Mouse (Mus musculus) heart, adult 2 months (tissue): ENCODE data around the gene St8sia4. TPM values are rescaled to one million over a fixed set of nuclear protein-coding genes. Genes with fewer than 3 reads are reported as not detected.
A peak's percentile ranks its signal among the peaks of the same experiment; 100 is the strongest.

ENCODE experiments used
- DNase-seq, 2 experiments: peaks; one replicate each; pipeline ENCODE4 v3.0.0; 2021
- H3K27ac ChIP-seq: fragments of 200-600 bp; 2 replicates; pipeline ENCODE4 v1.8.1; 2022
- H3K27me3 ChIP-seq: fragments of 200-500 bp; 2 replicates; pipeline ENCODE4 v1.6.1; 2012; ENCODE audit warnings: mild to moderate bottlenecking, low read length, inconsistent platforms, mixed read lengths; ENCODE audit not compliant: control insufficient read depth, insufficient read depth
- H3K36me3 ChIP-seq: fragments of 200-500 bp; 2 replicates; pipeline ENCODE4 v1.6.1; 2012; ENCODE audit warnings: low read length, inconsistent platforms; ENCODE audit not compliant: control insufficient read depth, insufficient read depth
- H3K4me1 ChIP-seq: fragments of 200-500 bp; 2 replicates; pipeline ENCODE4 v1.6.1; 2011; ENCODE audit warnings: low read length; ENCODE audit not compliant: control insufficient read depth, insufficient read depth
- H3K4me3 ChIP-seq: fragments of 200-600 bp; 2 replicates; pipeline ENCODE4 v1.8.1; 2022
- H3K79me2 ChIP-seq: fragments of 200-500 bp; replicated peaks from 2 replicates; pipeline ENCODE4 v1.6.1; 2012; ENCODE audit warnings: mild to moderate bottlenecking, inconsistent platforms, low read length, moderate library complexity, mixed read lengths; ENCODE audit not compliant: control insufficient read depth, insufficient read depth
- H3K9ac ChIP-seq: fragments of 200-500 bp; 2 replicates; pipeline ENCODE4 v1.6.1; 2012; ENCODE audit warnings: low read depth, mild to moderate bottlenecking, control low read depth, inconsistent platforms, low read length, mixed read lengths
- CTCF ChIP-seq: fragments of 200-600 bp; IDR thresholded peaks from 2 replicates; pipeline ENCODE4 v1.8.1; 2022; ENCODE audit warnings: antibody characterized with exemption, mild to moderate bottlenecking, moderate library complexity
- EP300 ChIP-seq: fragments of 200-500 bp; IDR thresholded peaks from 2 replicates; pipeline ENCODE4 v1.6.1; 2011; ENCODE audit warnings: low read depth, low read length, control low read depth; ENCODE audit not compliant: insufficient read depth
- POLR2A ChIP-seq: fragments of 200-500 bp; IDR thresholded peaks from 2 replicates; pipeline ENCODE4 v1.6.1; 2011; ENCODE audit warnings: mild to moderate bottlenecking, low read depth, low read length, control low read depth; ENCODE audit not compliant: insufficient read depth
- WGBS: fragments of 180-500 bp; shearing (Covaris S2); methylation state at CpG from one replicate; pipeline ENCODE4 v1.1.7; 2018; 5-methylcytosine and 5-hydroxymethylcytosine counted together
- intact Hi-C: fragments of 180-260 bp; cut with DNase I; formaldehyde crosslinking; loops from one replicate; pipeline ENCODE4 v1.15.1; 2025
- polyA plus RNA-seq: library from polyadenylated mRNA; depleted of rRNA; stranded (reverse); fragments of >200 nt; gene quantifications from 2 replicates; pipeline ENCODE4 v1.2.3, GENCODE M21; 2012
- total RNA-seq, 2 experiments: library from RNA; stranded (reverse); gene quantifications; 2 replicates each; pipeline ENCODE4 v1.2.3; 2021

St8sia4 gene
- total and polyA plus RNA-seq, 3 experiments: 1.5 to 7.1 (median 5.7) TPM

GRCm38 (mm10) chr1:95618125-95618524 is 49.2 kb downstream of the St8sia4 start:
- no peak overlapping the region for H3K9ac ChIP-seq
- 34% methylated on average over 3 of the region's 3 CpGs for WGBS
- H3K27me3 ChIP-seq: no peaks in the 10 kb centered on the region
- H3K36me3 ChIP-seq: peaks cover 2% of the 10 kb centered on the region; the same call in 1 of the 2 replicates
- H3K79me2 ChIP-seq: no peaks in the 10 kb centered on the region
- intact Hi-C loops: loop anchor here (1.0 to 10.0 kb wide), 4 partner anchors 36 to 164 kb away; no protein-coding TSS in a partner anchor
- peak overlapping the region; percentile 72 for H3K27ac ChIP-seq
- H3K4me1 ChIP-seq: no peaks in the 10 kb centered on the region; the same call in 1 of the 2 replicates
- no peak for DNase-seq
- peak overlapping the region; percentile 8 for H3K4me3 ChIP-seq
- TF ChIP-seq EP300 (no peak), POLR2A (no peak), CTCF (no peak)

GRCm38 (mm10) chr1:95610017-95610416 is 57.4 kb downstream of the St8sia4 start:
- Histone ChIP-seq H3K27ac (no peak overlapping the region), H3K4me1 (no peaks in the 10 kb centered on the region; the same call in 1 of the 2 replicates), H3K79me2 (no peaks in the 10 kb centered on the region), H3K27me3 (no peaks in the 10 kb centered on the region), H3K4me3 (no peak overlapping the region), H3K36me3 (no peaks in the 10 kb centered on the region), H3K9ac (no peak overlapping the region)
- WGBS: 68% methylated on average over 2 of the region's 2 CpGs
- intact Hi-C loops: loop anchor here (10.0 kb wide), 1 partner anchor 155 kb away; no protein-coding TSS in a partner anchor
- TF ChIP-seq CTCF (no peak), EP300 (no peak), POLR2A (no peak)
- no peak for DNase-seq

GRCm38 (mm10) chr1:95609045-95609444 is 58.3 kb downstream of the St8sia4 start:
- TF ChIP-seq CTCF (no peak), EP300 (no peak), POLR2A (no peak)
- Histone ChIP-seq H3K9ac (no peak overlapping the region), H3K4me1 (no peaks in the 10 kb centered on the region; the same call in 1 of the 2 replicates), H3K36me3 (no peaks in the 10 kb centered on the region), H3K27ac (no peak overlapping the region), H3K79me2 (no peaks in the 10 kb centered on the region), H3K4me3 (no peak overlapping the region), H3K27me3 (no peaks in the 10 kb centered on the region)
- WGBS: 87% methylated on average over 5 of the region's 5 CpGs
- intact Hi-C loops: no loop called here
- DNase-seq: no peak

- H3K27me3 ChIP-seq: no peaks in the 10 kb centered on the region
- no peak overlapping the region for H3K27ac ChIP-seq
- no peaks in the 10 kb centered on the region for H3K79me2 ChIP-seq
- H3K36me3 ChIP-seq: no peaks in the 10 kb centered on the region
- no peak overlapping the region for H3K4me3 ChIP-seq
- intact Hi-C loops: no loop called here
- no peak for TF ChIP-seq EP300
- no peak for TF ChIP-seq POLR2A
- TF ChIP-seq CTCF: no peak
- H3K9ac ChIP-seq: no peak overlapping the region
- no peak for DNase-seq
- WGBS: 55% methylated on average over 2 of the region's 2 CpGs
- no peaks in the 10 kb centered on the region; the same call in 1 of the 2 replicates for H3K4me1 ChIP-seq
Observed at GRCm38 (mm10) chr1:95605458-95605857, 61.9 kb downstream of the St8sia4 start.

GRCm38 (mm10) chr1:95598108-95598507 is 69.3 kb downstream of the St8sia4 start:
- Histone ChIP-seq H3K9ac (no peak overlapping the region), H3K36me3 (peaks cover 6% of the 10 kb centered on the region; the same call in 1 of the 2 replicates), H3K4me1 (no peaks in the 10 kb centered on the region; the same call in 1 of the 2 replicates), H3K27me3 (no peaks in the 10 kb centered on the region), H3K27ac (no peak overlapping the region), H3K4me3 (no peak overlapping the region), H3K79me2 (no peaks in the 10 kb centered on the region)
- DNase-seq: no peak
- intact Hi-C loops: no loop called here
- TF ChIP-seq POLR2A (no peak), CTCF (no peak), EP300 (no peak)
- 88% methylated on average over 1 of the region's 1 CpGs for WGBS

GRCm38 (mm10) chr1:95596825-95597224 is 70.5 kb downstream of the St8sia4 start:
- intact Hi-C loops: no loop called here
- TF ChIP-seq POLR2A: no peak
- no peak for TF ChIP-seq EP300
- TF ChIP-seq CTCF: no peak

More at GRCm38 (mm10) chr1:95596825-95597224, 70.5 kb downstream of the St8sia4 start:
- Histone ChIP-seq H3K4me3 (no peak overlapping the region), H3K79me2 (no peaks in the 10 kb centered on the region), H3K27ac (no peak overlapping the region), H3K9ac (no peak overlapping the region), H3K4me1 (no peaks in the 10 kb centered on the region; the same call in none of the 2 replicates), H3K36me3 (peaks cover 6% of the 10 kb centered on the region; the same call in 1 of the 2 replicates), H3K27me3 (no peaks in the 10 kb centered on the region)
- WGBS: 83% methylated on average over 1 of the region's 1 CpGs
- no peak for DNase-seq
